Mouse (Mus musculus) intestine, embryonic 15.5 days (tissue): Measurements from ENCODE around the gene Gcnt2. TPM values are rescaled to one million over a fixed set of nuclear protein-coding genes. Genes with fewer than 3 reads are reported as not detected.
"Not testable (repeated sequence)": the region's sequence is repeated elsewhere in the genome, so short reads cannot be mapped to it uniquely, and the experiment has no call there.

Experiments
- ATAC-seq: fragments of 200-750 bp; cut with Nextera tagmentation; 2 replicates; pipeline ENCODE4 v1.8.0; 2017; ENCODE audit warnings: moderate TSS enrichment, moderate library complexity
- H3K27ac ChIP-seq: fragments of 300-500 bp; sonication (generic); 2 replicates; pipeline ENCODE4 v1.5.1; 2015; ENCODE audit warnings: mild to moderate bottlenecking, inconsistent platforms
- H3K27me3 ChIP-seq: fragments of 300-500 bp; sonication (generic); replicated peaks from 2 replicates; pipeline ENCODE4 v1.6.1; 2015; ENCODE audit warnings: inconsistent platforms
- H3K36me3 ChIP-seq: fragments of 300-500 bp; sonication (generic); 2 replicates; pipeline ENCODE4 v1.6.1; 2015; ENCODE audit warnings: inconsistent platforms
- H3K4me1 ChIP-seq: fragments of 300-500 bp; sonication (generic); replicated peaks from 2 replicates; pipeline ENCODE4 v1.6.1; 2015; ENCODE audit warnings: inconsistent platforms
- H3K4me2 ChIP-seq: fragments of 300-500 bp; sonication (generic); replicated peaks from 2 replicates; pipeline ENCODE4 v1.6.1; 2015; ENCODE audit warnings: mild to moderate bottlenecking, inconsistent platforms
- H3K4me3 ChIP-seq: fragments of 300-500 bp; sonication (generic); replicated peaks from 2 replicates; pipeline ENCODE4 v1.5.1; 2015; ENCODE audit warnings: inconsistent platforms
- H3K9ac ChIP-seq: fragments of 300-500 bp; sonication (generic); 2 replicates; pipeline ENCODE4 v1.6.1; 2015; ENCODE audit warnings: inconsistent platforms
- H3K9me3 ChIP-seq: fragments of 300-500 bp; sonication (generic); 2 replicates; pipeline ENCODE4 v1.6.1; 2016; ENCODE audit warnings: inconsistent platforms
- WGBS: fragments of 180-500 bp; shearing (Covaris S2); methylation state at CpG from one replicate; pipeline ENCODE4 v1.1.7; 2015; 5-methylcytosine and 5-hydroxymethylcytosine counted together
- polyA plus RNA-seq: library from polyadenylated mRNA; unstranded; fragments of >200 nt; fragmentation: Nextera tagmentation; extraction: Ambion mirVana; gene quantifications from 2 replicates; pipeline ENCODE4 v1.2.1, GENCODE M21; 2015

Gcnt2 gene
- polyA plus RNA-seq, 1 experiment from 2014 or later, result 12.4 TPM

DNA sequence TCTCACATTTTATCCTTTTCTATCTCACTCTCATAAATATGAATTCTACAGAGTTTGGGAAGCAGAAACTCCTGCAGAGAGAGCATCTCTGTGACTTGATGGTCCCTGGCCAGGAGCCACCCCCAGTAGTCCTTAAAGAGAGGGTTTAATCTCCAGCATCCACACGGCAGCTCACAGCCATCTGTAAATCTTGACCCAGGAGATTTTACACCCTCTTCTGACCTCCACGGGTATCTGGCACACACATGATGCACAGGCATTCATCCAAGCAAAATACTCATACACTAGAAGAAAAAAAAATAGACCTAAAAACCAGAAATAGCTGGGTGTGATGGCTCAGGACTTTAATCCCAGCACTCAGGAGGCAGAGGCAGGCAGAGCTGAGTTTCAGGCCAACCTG, 128.9 kb downstream of the Gcnt2 start:
- H3K4me3 ChIP-seq, result no peak overlapping the region
- H3K27ac ChIP-seq, result no peak overlapping the region
- H3K36me3 ChIP-seq, result no peaks in the 10 kb centered on the region
- H3K27me3 ChIP-seq, result no peaks in the 10 kb centered on the region
- no peak for ATAC-seq
- H3K4me1 ChIP-seq, result no peaks in the 10 kb centered on the region
- H3K9ac ChIP-seq, result no peak overlapping the region
- H3K4me2 ChIP-seq, result no peak overlapping the region
- H3K9me3 ChIP-seq, result no peaks in the 10 kb centered on the region
- WGBS, result 79% methylated on average over 2 of the region's 2 CpGs

DNA sequence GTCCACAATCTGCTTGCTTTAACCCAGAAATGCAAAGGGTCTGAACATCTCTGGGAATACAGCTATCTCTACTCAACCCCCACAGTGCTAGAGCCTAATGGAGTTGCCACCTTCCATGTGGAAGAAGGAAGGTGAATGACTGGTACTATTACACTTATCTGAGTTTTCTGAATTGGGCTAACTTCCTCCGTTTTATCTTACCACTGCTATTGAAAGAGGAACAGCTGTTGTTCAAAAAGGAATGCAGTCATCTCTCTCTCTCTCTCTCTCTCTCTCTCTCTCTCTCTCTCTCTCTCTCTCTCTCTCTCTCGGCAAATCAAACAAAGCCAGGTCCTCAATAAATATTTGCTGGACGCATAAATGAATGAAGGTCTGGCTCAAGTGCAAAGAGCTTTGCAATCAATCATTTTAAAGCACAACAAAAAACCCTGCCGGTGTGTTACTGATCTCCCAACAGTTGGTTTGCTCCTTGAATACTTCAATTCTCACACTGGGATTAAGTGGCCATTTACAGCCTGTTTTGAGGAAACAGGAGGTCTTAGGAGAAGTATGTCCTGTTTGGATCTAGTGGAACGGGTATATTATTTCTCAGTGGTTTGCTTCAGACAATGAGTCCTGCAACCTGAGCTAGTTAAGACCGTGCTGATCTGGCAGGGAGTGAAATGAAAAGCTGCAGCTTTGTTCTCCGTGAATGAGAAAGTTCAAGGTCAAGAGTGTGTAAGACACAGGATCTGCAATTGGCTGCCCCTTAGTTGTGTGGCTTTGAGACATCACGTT, 135.1 kb downstream of the Gcnt2 start:
- Histone ChIP-seq H3K4me3 (no peak overlapping the region), H3K36me3 (no peaks in the 10 kb centered on the region)

DNA sequence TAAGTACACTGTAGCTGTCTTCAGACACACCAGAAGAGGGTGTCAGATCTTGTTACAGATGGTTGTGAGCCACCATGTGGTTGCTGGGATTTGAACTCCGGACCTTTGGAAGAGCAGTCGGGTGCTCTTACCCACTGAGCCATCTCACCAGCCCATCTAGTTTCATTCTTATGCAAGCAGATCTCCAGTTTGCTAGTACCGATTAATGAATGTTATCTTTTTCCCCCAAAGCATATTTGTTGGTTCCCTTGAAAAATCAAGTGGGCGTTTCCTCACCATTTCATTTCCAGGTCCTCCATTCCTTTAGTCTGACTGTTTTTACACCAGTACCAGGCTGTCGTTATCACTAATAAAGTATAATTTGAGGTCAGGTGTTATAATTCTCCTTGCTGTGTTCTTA, 139.0 kb downstream of the Gcnt2 start:
- WGBS, result 90% methylated on average over 5 of the region's 5 CpGs
- H3K4me1 ChIP-seq, result peaks cover 11% of the 10 kb centered on the region; the same call in 1 of the 2 replicates
- not testable (repeated sequence) for H3K4me2 ChIP-seq, H3K27ac ChIP-seq, ATAC-seq, H3K9ac ChIP-seq, H3K36me3 ChIP-seq, H3K27me3 ChIP-seq, H3K9me3 ChIP-seq, H3K4me3 ChIP-seq

More for the DNA sequence above, 135.1 kb downstream of the Gcnt2 start:
- Histone ChIP-seq H3K4me2 (peak overlapping the region; percentile 23; the same call in 1 of the 2 replicates), H3K4me1 (no peaks in the 10 kb centered on the region), H3K27ac (no peak overlapping the region; the same call in 1 of the 2 replicates), H3K9ac (no peak overlapping the region), H3K9me3 (no peaks in the 10 kb centered on the region), H3K27me3 (no peaks in the 10 kb centered on the region)
- peak; percentile 47 for ATAC-seq
- WGBS, result 11% methylated on average over 8 of the region's 8 CpGs

DNA sequence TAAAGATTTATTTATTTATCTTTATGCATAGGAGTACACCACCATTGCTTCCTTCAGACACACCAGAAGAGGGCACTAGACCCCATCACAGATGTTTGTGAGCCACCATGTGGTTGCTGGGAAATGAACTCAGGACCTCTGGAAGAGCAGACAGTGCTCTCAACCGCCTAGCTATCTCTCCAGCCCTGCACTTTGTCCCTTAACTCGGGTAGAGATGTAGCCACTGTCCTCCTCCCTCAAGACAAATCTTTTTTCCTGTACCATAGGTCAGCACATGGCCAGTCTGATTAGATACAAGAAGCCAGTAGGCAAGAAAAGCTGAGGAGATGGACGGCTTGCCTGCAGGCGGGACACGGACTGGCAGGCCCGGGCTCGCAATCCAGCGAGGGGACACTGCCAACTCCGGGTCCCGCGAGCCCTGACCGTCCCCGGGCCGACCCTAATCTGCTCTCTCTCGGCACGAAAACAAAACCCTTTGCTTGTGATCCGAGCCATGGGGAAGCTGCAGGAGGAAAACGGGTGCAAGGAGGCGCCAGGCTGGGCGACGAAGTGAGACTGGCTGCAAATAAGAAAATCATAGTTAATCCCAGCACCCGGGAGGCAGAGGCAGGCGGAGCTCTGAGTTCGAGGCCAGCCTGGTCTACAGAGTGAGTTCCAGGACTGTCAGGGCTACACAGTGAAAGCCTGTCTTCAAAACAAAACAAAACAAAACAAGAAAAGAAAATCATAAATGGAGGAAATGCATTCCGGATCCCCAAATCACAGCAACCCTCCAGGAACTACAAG, 140.8 kb downstream of the Gcnt2 start:
- Histone ChIP-seq H3K4me3 (peak overlapping the region; percentile 73), H3K4me2 (peak overlapping the region; percentile 87), H3K9ac (peak overlapping the region; percentile 79), H3K27me3 (no peaks in the 10 kb centered on the region), H3K36me3 (peaks cover 2% of the 10 kb centered on the region; the same call in 1 of the 2 replicates), H3K27ac (peak overlapping the region; percentile 97), H3K4me1 (peaks cover 11% of the 10 kb centered on the region; the same call in 1 of the 2 replicates), H3K9me3 (no peaks in the 10 kb centered on the region)
- WGBS, result 1% methylated on average over 25 of the region's 25 CpGs
- ATAC-seq, result peak; percentile 66

DNA sequence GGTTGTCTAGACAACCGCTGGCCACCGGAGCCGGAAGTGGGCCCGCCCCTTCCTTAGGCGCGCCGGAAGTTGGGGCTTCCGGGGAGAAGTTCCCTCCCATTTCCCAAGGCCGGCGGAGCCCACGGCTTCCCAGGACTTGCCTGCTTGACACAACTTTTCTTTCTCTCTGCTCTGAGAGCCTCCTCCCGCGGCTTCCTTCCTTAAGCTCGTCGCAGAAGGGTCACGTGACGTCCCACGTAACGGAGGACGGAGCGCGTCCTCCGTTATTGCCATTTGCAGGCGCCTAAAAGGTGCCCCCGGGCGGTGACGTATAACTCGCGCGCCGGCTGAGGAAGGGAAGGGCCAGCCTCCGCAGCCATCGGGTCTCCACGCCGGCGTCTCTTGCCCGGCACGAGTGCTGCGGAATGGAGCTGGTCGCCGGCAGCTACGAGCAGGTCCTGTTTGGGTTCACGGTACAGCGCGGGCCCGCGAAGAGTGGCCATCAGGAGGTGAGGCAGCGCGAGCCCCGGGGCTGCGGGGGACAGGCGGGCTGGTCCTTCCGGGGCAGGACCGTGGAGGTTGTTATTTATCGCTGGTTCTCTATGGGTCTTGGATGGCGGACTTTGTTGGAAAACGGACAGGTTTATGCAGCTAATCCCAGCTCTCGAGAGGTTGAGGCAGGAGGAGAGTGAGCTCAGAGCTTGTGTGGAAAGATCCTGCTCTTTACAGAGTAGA, 141.5 kb downstream of the Gcnt2 start, which contains the start of gene Pak1ip1:
Gene Pak1ip1 (plus strand): TSS at position 98 of the 714 bp plus-strand sequence.
- Histone ChIP-seq H3K4me2 (peak within 1 kb of the TSS; percentile 87), H3K4me3 (peak within 1 kb of the TSS; percentile 73), H3K4me1 (peaks cover 11% of the 10 kb centered on the region; the same call in 1 of the 2 replicates), H3K36me3 (peaks cover 6% of the 10 kb centered on the region; the same call in 1 of the 2 replicates), H3K9me3 (no peaks in the 10 kb centered on the region), H3K9ac (peak within 1 kb of the TSS; percentile 79), H3K27me3 (no peaks in the 10 kb centered on the region), H3K27ac (peak within 1 kb of the TSS; percentile 97)
- 0% methylated on average over 58 of the region's 58 CpGs for WGBS
- ATAC-seq, result peak; percentile 95

DNA sequence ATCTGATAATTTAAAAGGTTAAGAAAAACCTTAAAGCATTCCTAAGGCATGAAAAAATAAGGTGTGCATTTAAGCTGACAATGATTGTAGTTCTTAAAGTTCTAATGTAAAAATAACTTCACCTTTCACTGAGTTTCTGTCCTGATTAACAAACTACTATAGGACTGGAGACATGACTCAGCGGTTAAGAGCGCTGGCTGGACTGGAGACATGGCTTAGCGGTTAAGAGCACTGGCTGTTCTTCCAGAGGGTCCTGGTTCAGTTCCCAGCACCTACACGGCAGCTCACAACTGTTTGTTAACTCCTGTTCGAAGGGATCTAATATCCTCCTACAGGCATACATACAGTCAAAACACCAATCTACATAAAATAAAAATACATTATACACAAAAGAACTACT, 142.4 kb downstream of the Gcnt2 start:
- Histone ChIP-seq H3K4me3 (no peak overlapping the region), H3K4me1 (peaks cover 11% of the 10 kb centered on the region; the same call in 1 of the 2 replicates), H3K9me3 (no peaks in the 10 kb centered on the region), H3K36me3 (peaks cover 11% of the 10 kb centered on the region; the same call in 1 of the 2 replicates), H3K9ac (no peak overlapping the region), H3K4me2 (peak overlapping the region; percentile 63), H3K27ac (no peak overlapping the region), H3K27me3 (no peaks in the 10 kb centered on the region)
- no peak for ATAC-seq
- 78% methylated on average over 5 of the region's 5 CpGs for WGBS

DNA sequence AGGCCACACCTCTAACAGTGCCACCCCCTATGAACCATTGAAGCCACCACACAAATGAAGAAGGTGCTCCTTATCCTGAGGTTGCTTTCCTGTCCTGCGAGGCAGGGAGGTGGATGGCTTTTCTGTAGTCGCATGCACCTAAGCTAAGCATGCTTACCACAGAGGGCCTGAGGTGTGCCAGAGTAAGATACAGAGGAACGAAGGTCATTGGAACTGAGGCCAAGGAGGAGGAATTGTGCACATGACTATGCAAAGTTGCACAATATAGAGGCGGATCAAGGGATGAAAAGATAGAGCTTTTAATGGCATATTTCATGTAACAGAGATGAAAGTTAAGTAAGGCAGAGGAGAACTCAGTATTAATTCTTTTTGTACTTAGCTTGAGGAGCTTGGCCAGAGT, 146.7 kb downstream of the Gcnt2 start:
- 88% methylated on average over 4 of the region's 4 CpGs for WGBS
- Histone ChIP-seq H3K4me3 (no peak overlapping the region), H3K36me3 (peaks cover 39% of the 10 kb centered on the region), H3K27me3 (no peaks in the 10 kb centered on the region), H3K9ac (no peak overlapping the region), H3K27ac (no peak overlapping the region), H3K9me3 (no peaks in the 10 kb centered on the region), H3K4me1 (peaks cover 7% of the 10 kb centered on the region; the same call in 1 of the 2 replicates), H3K4me2 (no peak overlapping the region)
- peak; percentile 75 for ATAC-seq

DNA sequence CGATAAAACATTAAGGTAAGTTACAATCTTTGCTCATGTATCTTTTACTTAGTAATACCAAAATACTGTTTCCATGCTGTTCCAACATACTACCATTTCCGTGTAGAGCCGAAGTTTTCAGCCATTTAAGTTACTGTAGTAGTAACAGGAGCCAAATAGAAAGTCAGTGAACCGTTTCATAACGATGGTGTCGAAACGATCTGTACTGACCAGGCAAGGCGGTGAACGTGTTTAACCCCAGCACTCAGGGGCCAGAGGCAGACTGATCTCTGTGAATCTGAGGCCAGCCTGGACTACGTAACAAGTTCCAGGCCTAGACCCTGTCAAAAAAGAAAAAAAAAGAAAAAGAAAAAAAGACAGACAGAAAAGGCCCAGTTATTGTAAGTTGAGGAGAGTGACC, 148.7 kb downstream of the Gcnt2 start:
- 93% methylated on average over 10 of the region's 10 CpGs for WGBS
- H3K36me3 ChIP-seq, result peaks cover 50% of the 10 kb centered on the region
- no peak for ATAC-seq

DNA sequence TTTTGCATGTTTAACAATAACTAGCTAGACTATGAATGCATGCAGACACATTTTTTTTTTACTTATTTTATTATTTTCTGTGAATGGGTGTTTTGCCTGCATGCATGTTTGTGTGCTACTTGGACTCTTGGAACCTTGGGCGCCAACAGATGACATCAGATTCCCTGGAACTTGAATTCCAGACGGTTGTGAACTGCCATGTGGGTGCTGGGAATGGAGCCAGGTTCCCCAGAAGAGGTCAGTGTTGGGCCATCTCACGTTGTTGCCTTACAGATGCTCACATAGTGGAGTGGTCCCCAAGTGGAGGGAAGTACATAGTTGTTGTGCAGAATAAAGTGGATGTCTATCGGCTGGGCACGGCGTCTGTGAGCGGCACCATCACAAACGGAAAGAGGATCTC, 149.4 kb downstream of the Gcnt2 start:
- ATAC-seq, result no peak
- H3K9ac ChIP-seq, result no peak overlapping the region
- H3K27me3 ChIP-seq, result no peaks in the 10 kb centered on the region
- no peak overlapping the region for H3K27ac ChIP-seq
- no peaks in the 10 kb centered on the region for H3K4me1 ChIP-seq
- WGBS, result 83% methylated on average over 8 of the region's 8 CpGs
- H3K36me3 ChIP-seq, result peaks cover 50% of the 10 kb centered on the region
- no peaks in the 10 kb centered on the region for H3K9me3 ChIP-seq
- H3K4me2 ChIP-seq, result no peak overlapping the region
- H3K4me3 ChIP-seq, result no peak overlapping the region

More for the DNA sequence above, 148.7 kb downstream of the Gcnt2 start:
- Histone ChIP-seq H3K27me3 (no peaks in the 10 kb centered on the region), H3K4me3 (no peak overlapping the region), H3K4me1 (no peaks in the 10 kb centered on the region), H3K4me2 (no peak overlapping the region), H3K27ac (no peak overlapping the region), H3K9me3 (no peaks in the 10 kb centered on the region), H3K9ac (no peak overlapping the region)
